Mouse (Mus musculus) megakaryocyte, adult 5-6 weeks (primary cell): ENCODE results near the gene 1700001P01Rik. TPM values are rescaled to one million over a fixed set of nuclear protein-coding genes. Genes with fewer than 3 reads are reported as not detected.

Source experiments
- ATAC-seq: 2 replicates; pipeline ENCODE4 v1.8.0; 2016; ENCODE audit warnings: mild to moderate bottlenecking, inconsistent platforms; ENCODE audit not compliant: poor library complexity, severe bottlenecking
- total RNA-seq, 2 experiments: library from RNA; stranded (forward) in 1 of 2; stranded (reverse) in 1 of 2; fragments of 153-499, 151-499 nt in 1 of 2; fragments of 221-1000, 200-1000 nt in 1 of 2; gene quantifications; 2 replicates each; pipeline versions ENCODE4 v1.2.3 to v1.2.4; 2015 to 2017

Gene 1700001P01Rik
- total RNA-seq, 2 experiments from 2014 or later = not detected

GRCm38 (mm10) chr11:97810356-97810755 lies 34.6 kb upstream of the 1700001P01Rik start:
- ATAC-seq = peak; percentile 25

GRCm38 (mm10) chr11:97809235-97810121 lies 33.8 kb upstream of the 1700001P01Rik start:
- no peak for ATAC-seq

GRCm38 (mm10) chr11:97808621-97809234 lies 33.0 kb upstream of the 1700001P01Rik start:
- ATAC-seq = no peak

- ATAC-seq = no peak
These were observed 32.4 kb upstream of the 1700001P01Rik start for GRCm38 (mm10) chr11:97808093-97808492.

- no peak for ATAC-seq
These were observed 31.9 kb upstream of the 1700001P01Rik start for GRCm38 (mm10) chr11:97807626-97808025.

GRCm38 (mm10) chr11:97806613-97806964 lies 30.9 kb upstream of the 1700001P01Rik start:
- ATAC-seq = no peak

- no peak for ATAC-seq
These were observed 30.2 kb upstream of the 1700001P01Rik start for GRCm38 (mm10) chr11:97805662-97806612.

GRCm38 (mm10) chr11:97804841-97805661 lies 29.3 kb upstream of the 1700001P01Rik start:
- no peak for ATAC-seq

GRCm38 (mm10) chr11:97803847-97804246 lies 28.1 kb upstream of the 1700001P01Rik start:
- no peak for ATAC-seq

GRCm38 (mm10) chr11:97802495-97802894 lies 26.8 kb upstream of the 1700001P01Rik start:
- no peak for ATAC-seq

GRCm38 (mm10) chr11:97802194-97802470 lies 26.4 kb upstream of the 1700001P01Rik start:
- no peak for ATAC-seq

- ATAC-seq = no peak
These were observed 25.9 kb upstream of the 1700001P01Rik start for GRCm38 (mm10) chr11:97801409-97802193.

- ATAC-seq = no peak
These were observed 25.1 kb upstream of the 1700001P01Rik start for GRCm38 (mm10) chr11:97800691-97801408.

GRCm38 (mm10) chr11:97799994-97800690 lies 24.4 kb upstream of the 1700001P01Rik start:
- ATAC-seq = peak; percentile 60

- peak; percentile 83 for ATAC-seq
These were observed 23.7 kb upstream of the 1700001P01Rik start for GRCm38 (mm10) chr11:97799146-97799993.

- no peak for ATAC-seq
These were observed 23.0 kb upstream of the 1700001P01Rik start, which contains the start of gene Lasp1 for GRCm38 (mm10) chr11:97798782-97799145. TSS of gene Lasp1 (plus strand) at chr11:97799000.

- ATAC-seq = no peak
These were observed 22.3 kb upstream of the 1700001P01Rik start for GRCm38 (mm10) chr11:97798083-97798435.
